Mouse (Mus musculus): ENCODE measurements around the gene Amigo2. TPM values are rescaled to one million over a fixed set of nuclear protein-coding genes. Genes with fewer than 3 reads are reported as not detected.

The Amigo2 gene
- polyA plus RNA-seq, 1 experiment from 2014 or later: 3.2 TPM

Other genes starting within 250 kb of the Amigo2 start
- 74.8 and 84.2 TPM in 2 replicates for gene Slc38a4, start 191.3 kb downstream of the Amigo2 start, polyA plus RNA-seq (2014; fragmentation: Nextera tagmentation; extraction: Ambion mirVana)
- gene Pced1b, start 180 bp downstream of the Amigo2 start, polyA plus RNA-seq (2014; fragmentation: Nextera tagmentation; extraction: Ambion mirVana): 6.4 and 8.5 TPM in 2 replicates